Mouse (Mus musculus): Measurements from ENCODE around the gene Gsta2. TPM values are rescaled to one million over a fixed set of nuclear protein-coding genes. Genes with fewer than 3 reads are reported as not detected.

Gsta2 gene
- polyA plus RNA-seq, 1 experiment from 2014 or later = not detected

Other genes with a start within 250 kb of the Gsta2 start
- 74.0 and 81.0 TPM in 2 replicates for gene Fbxo9, start 246.7 kb downstream of the Gsta2 start, polyA plus RNA-seq (2015; fragmentation: Nextera tagmentation; extraction: Ambion mirVana)
- 42.5 and 44.5 TPM in 2 replicates for gene Ick, start 246.6 kb downstream of the Gsta2 start, polyA plus RNA-seq (2015; fragmentation: Nextera tagmentation; extraction: Ambion mirVana)
- gene Gsta4, start 173.0 kb downstream of the Gsta2 start, polyA plus RNA-seq (2015; fragmentation: Nextera tagmentation; extraction: Ambion mirVana) = 14.3 and 18.5 TPM in 2 replicates
- gene Gsta1, start 125.1 kb downstream of the Gsta2 start, polyA plus RNA-seq (2015; fragmentation: Nextera tagmentation; extraction: Ambion mirVana) = not detected in 2 replicates
- gene Gm3776, start 98.7 kb downstream of the Gsta2 start, polyA plus RNA-seq (2015; fragmentation: Nextera tagmentation; extraction: Ambion mirVana) = not detected in 2 replicates
- not detected in 2 replicates for gene Gm10639, start 65.9 kb downstream of the Gsta2 start, polyA plus RNA-seq (2015; fragmentation: Nextera tagmentation; extraction: Ambion mirVana)
- gene Omt2a, start 41.0 kb downstream of the Gsta2 start, polyA plus RNA-seq (2015; fragmentation: Nextera tagmentation; extraction: Ambion mirVana) = not detected in 2 replicates
- gene Omt2b, start 28.2 kb downstream of the Gsta2 start, polyA plus RNA-seq (2015; fragmentation: Nextera tagmentation; extraction: Ambion mirVana) = not detected in 2 replicates
- gene Dppa5a, start 12.4 kb upstream of the Gsta2 start, polyA plus RNA-seq (2015; fragmentation: Nextera tagmentation; extraction: Ambion mirVana) = 7.4 and 8.3 TPM in 2 replicates
- 6.9 and 9.1 TPM in 2 replicates for gene Ooep, start 22.9 kb upstream of the Gsta2 start, polyA plus RNA-seq (2015; fragmentation: Nextera tagmentation; extraction: Ambion mirVana)
- 0.36 and 0.57 TPM in 2 replicates for gene Ddx43, start 40.0 kb upstream of the Gsta2 start, polyA plus RNA-seq (2015; fragmentation: Nextera tagmentation; extraction: Ambion mirVana)
- gene Cgas, start 87.4 kb upstream of the Gsta2 start, polyA plus RNA-seq (2015; fragmentation: Nextera tagmentation; extraction: Ambion mirVana) = 0.53 and 0.74 TPM in 2 replicates
- 27.9 and 29.3 TPM in 2 replicates for gene Mto1, start 92.4 kb upstream of the Gsta2 start, polyA plus RNA-seq (2015; fragmentation: Nextera tagmentation; extraction: Ambion mirVana)
- 1.7 and 2.1 TPM in 2 replicates for gene Gm17324, start 93.0 kb upstream of the Gsta2 start, polyA plus RNA-seq (2015; fragmentation: Nextera tagmentation; extraction: Ambion mirVana)
- 2,998 and 3,109 TPM in 2 replicates for gene Eef1a1, start 133.4 kb upstream of the Gsta2 start, polyA plus RNA-seq (2015; fragmentation: Nextera tagmentation; extraction: Ambion mirVana)
- gene Slc17a5, start 232.3 kb upstream of the Gsta2 start, polyA plus RNA-seq (2015; fragmentation: Nextera tagmentation; extraction: Ambion mirVana) = 15.9 and 18.5 TPM in 2 replicates

Measured in midbrain, embryonic 16.5 days (tissue).